Mouse (Mus musculus): ENCODE measurements around the gene 4930415O20Rik.

4930415O20Rik gene

GRCm38 (mm10) chr15:98607557-98607956 is 36.8 kb downstream of the 4930415O20Rik start:
- peak in 1 of 2 experiments; percentile 28 for DNase-seq

DNA sequence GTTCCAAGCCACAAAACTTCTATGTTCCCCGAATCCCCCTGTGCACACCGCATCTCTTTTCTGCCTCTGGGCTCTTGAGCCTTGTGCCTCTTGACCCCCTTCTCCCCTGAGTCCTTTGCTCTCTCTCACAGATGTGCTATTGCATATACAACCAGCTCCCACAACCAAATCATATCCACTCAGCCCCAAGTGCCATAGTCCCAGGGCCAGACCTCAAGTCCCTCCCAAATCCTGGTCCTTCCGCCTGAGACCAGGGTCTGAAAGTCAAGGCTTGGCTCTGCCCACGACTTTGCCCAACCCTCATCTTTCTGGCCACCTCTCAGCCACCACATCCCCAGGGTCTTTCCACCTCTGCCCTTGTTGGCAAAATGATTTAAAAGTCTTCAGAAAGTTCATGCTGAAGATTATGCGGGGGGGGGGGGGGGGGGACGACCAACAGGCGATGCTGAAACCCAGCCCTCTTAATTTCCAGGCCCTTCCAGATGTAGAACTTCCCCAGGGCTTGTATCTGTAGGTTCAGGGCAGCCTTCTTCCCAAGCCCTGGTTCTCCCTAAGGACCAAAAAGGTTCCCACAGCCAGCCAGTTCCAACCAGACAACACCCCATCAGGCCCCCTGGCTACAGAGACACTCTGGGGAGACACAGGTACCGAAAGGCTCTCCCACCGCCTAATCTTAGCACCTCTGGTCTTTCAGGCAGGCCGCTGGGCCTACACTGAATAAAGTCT is 37.4 kb downstream of the 4930415O20Rik start:
- peak in 1 of 2 experiments; percentile 5 for DNase-seq

- peak; percentile 33 for DNase-seq
Observed at GRCm38 (mm10) chr15:98608784-98609250, 38.0 kb downstream of the 4930415O20Rik start.

DNA sequence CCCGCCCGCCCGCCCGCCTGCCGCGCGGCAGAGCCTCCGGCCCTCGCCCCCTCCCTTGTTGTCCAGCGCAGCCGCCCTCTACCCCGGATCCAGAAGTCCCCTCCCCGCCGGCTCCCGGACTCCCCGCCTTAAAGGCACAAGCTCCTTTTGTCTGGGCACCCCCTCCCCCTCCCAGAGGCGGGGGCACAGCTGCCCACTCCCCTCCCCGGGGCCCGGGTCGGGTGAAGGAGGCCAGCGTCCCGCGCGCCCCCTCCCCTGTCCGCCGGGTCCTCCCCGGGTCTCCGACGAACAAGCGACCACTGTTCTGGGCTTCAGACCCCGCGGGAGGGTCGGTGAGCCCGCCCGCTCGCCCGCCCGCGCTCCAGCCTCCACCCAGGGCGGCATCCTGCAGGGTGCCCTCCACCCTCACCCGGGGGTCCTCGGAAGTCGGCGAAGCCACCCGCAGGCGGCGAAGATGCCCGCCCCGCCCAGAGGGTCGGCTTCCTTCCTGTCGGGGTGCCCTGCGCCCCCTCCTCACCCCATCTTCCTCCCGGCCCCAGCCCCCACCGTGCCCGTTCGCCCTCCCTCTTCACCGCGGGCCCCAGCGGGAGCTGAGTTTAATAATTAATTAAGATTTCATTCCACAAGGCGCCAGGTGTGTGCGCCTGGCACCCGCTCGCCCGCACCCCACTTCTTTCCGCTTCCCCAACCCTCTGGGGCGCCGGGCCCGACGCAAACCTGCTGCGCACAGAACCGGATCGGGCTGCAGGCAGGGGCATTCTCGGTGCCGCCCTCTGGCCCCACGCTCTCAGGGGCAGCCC is 38.7 kb downstream of the 4930415O20Rik start, which contains the start of gene Adcy6:
Gene Adcy6, minus strand, starts transcription at position 746 of the 800 bp plus-strand sequence.
- peak; percentile 81 to 85 for DNase-seq

GRCm38 (mm10) chr15:98610131-98610633 is 39.4 kb downstream of the 4930415O20Rik start:
- peak in 1 of 2 experiments; percentile 25 for DNase-seq

GRCm38 (mm10) chr15:98612229-98612628 is 41.4 kb downstream of the 4930415O20Rik start:
- no peak for DNase-seq

GRCm38 (mm10) chr15:98614551-98614950 is 43.7 kb downstream of the 4930415O20Rik start:
- peak; percentile 84 to 88 for DNase-seq

- no peak for DNase-seq
Observed at GRCm38 (mm10) chr15:98614971-98615370, 44.2 kb downstream of the 4930415O20Rik start.

DNA sequence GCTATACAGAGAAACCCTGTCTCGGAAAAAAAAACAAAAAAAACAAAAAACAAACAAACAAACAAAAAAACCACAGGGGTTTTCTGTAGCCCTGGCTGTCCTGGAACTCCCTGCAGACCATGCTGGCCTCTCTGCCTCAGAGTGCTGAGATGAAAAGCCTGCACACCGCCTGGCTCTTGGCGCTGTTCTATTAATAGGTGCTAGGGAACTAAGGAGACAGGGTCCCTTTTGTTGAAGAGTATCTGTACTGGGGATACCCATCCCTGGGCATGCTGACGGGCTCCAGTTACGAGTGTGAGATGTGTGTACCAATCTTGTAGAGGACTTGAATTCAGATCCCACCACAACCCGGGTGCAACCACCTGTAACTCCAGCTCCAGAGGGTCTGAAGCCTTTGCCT is 44.9 kb downstream of the 4930415O20Rik start:
- no peak for DNase-seq

GRCm38 (mm10) chr15:98616362-98617175 is 45.8 kb downstream of the 4930415O20Rik start:
- DNase-seq = no peak

GRCm38 (mm10) chr15:98617176-98617537 is 46.4 kb downstream of the 4930415O20Rik start:
- DNase-seq = peak; percentile 87 to 89

DNA sequence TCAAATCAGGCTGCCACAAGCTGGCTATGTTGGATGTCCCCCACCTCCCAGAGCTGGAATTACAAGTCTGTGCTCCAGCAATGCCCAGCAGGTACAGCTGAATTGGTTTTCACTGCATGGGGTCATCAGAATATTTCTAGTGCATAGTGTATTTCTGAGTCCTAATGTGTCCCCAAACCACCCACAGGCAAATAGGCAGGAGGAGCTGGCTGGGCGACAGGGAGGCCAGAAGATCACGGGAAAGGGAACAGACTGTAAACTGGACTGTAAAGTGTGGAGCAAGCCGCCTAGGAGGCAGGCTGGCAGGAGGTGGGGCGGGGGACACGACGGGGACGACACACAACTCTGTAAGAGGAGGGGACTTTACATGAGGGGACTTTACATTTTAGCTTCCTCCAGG is 51.4 kb downstream of the 4930415O20Rik start:
- no peak for DNase-seq

- DNase-seq = no peak
Observed at GRCm38 (mm10) chr15:98622721-98623120, 51.9 kb downstream of the 4930415O20Rik start.

DNA sequence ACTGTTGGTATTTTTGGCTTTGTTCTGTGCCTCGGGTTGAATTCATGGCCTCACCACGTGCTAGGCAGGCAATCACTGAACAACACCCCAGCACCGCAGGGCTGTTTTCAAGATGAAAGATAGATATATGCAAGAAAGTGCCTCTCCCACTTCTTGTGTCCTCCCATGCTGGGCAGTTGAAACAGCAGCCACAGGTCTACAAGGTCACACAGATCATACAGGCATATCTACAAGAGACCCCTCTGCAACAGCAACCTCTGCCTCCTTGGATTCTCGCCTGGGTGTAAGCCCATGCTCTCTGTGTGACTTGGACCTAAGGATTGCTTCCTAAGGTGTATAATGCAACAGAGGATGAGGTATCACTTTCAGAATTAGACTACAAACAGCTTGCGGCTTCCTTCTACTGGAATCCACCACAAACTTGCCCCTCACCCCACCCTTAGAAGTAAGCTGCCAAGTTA is 52.6 kb downstream of the 4930415O20Rik start:
- DNase-seq = no peak

DNA sequence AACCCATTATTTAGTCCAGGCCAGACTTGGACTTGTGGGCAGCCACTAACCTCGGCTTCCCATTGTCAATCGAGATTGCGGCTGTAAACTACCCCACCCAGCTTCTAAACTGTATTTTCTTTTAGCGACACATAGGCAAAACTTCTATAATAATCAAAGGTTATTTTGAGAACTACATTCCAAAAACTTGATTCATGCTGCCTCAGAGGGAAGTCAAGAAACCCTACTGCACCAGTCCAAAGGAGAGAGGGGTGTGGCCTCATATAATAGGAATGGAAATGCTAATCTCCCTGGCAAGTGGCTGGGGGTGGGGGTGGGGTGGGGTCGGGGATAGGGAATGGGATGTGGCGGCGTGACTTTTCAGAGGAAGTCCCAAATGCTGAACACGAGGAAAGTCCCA is 55.3 kb downstream of the 4930415O20Rik start:
- DNase-seq = no peak

- DNase-seq = no peak
Observed at GRCm38 (mm10) chr15:98626487-98627212, 55.8 kb downstream of the 4930415O20Rik start.

GRCm38 (mm10) chr15:98628589-98629254 is 57.9 kb downstream of the 4930415O20Rik start:
- DNase-seq = peak; percentile 43 to 61

DNA sequence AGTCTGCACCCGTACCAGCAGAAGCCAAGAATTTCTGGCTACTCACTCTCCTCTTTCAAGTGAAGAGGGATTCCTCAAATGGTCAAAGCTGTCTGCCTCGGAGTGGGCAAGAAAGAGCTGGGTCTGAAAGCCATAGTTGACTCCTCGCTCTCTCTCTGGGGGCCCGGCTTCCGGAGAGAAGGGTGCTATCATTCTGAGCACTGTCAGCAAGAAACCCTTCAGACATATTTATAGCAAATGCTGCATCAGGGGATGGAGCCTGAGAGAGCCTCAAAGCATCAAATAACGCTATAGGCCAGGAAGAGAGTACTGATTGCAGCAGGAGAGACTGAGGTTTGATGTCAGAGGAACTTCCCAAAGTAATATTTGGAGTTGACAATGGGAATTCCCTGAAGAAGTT is 58.7 kb downstream of the 4930415O20Rik start:
- DNase-seq = peak in 1 of 2 experiments; percentile 3

GRCm38 (mm10) chr15:98630540-98630939 is 59.7 kb downstream of the 4930415O20Rik start, which contains the start of gene Cacnb3:
Cacnb3 (plus strand) TSS chr15:98630840.
- DNase-seq = peak in 1 of 2 experiments; percentile 1

DNA sequence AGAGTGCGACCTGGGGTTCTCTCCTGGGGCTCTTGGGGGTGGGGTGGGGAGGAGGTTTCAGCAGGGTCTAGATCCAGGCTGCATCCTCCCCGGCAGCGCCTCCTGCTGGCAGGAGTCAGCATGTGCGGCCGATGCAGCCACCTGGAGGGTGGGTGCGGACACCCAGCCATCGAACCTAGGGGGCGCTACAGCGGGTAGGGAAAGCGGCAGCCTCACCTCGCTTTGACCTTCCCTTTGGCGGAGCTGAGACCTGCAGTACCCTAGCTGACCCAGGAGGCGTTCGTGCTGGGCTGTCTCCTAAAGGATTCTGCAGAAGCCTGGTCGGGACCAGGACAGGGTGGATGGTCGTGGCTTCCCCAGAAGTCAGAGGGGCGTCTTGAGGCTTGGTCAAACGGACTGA is 60.7 kb downstream of the 4930415O20Rik start:
- peak; percentile 78 to 96 for DNase-seq
